Mouse (Mus musculus) layer of hippocampus, postnatal 36 days (tissue): ENCODE data around the gene Rhbdd1. TPM values are rescaled to one million over a fixed set of nuclear protein-coding genes. Genes with fewer than 3 reads are reported as not detected.

ENCODE experiments used
- DNase-seq, 2 experiments: peaks; one replicate each; pipeline ENCODE4 v3.0.0; 2022
- total RNA-seq, 2 experiments: library from RNA; stranded (reverse); gene quantifications; 2 replicates each; pipeline ENCODE4 v1.2.3; 2021

Gene Rhbdd1
- 1 to 10 TPM; 7.7 to 7.8 TPM for total RNA-seq

DNA sequence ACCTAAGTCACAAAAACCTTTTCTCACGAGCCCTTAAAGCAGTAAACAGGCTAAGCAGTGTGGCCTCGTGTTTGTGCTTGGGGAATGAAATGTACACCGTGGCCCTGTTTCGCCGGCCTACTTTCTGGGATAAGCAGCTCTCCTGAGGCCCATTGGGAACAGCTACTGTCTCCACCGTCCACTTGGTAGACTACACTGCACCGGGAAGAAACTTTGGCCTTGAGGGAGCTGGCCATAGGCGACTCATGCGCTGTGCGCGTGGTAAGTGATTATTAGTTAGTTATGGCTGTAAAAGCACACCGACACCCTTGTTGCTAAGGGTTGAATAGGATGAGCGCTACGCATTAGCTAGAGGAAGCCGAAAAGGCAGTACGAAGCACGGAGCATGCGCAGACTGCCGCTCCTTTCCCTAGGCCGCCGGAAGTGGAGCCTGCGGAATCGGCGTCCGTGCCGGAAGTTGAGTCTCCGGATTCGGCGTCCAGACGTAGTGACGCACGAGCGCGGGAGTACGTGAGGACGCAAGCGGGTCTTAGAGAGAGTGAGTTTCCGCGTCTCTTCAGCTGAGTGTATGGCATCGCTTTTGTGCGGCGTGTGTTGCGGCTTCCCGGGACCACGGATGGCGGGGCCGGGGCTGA is at the start of gene Rhbdd1:
Rhbdd1 (plus strand) TSS at position 342 of the 635 bp plus-strand sequence.
- DNase-seq: peak; percentile 97

- no peak for DNase-seq
Observed at GRCm38 (mm10) chr1:82267547-82267946, 48.7 kb upstream of the Rhbdd1 start.

DNA sequence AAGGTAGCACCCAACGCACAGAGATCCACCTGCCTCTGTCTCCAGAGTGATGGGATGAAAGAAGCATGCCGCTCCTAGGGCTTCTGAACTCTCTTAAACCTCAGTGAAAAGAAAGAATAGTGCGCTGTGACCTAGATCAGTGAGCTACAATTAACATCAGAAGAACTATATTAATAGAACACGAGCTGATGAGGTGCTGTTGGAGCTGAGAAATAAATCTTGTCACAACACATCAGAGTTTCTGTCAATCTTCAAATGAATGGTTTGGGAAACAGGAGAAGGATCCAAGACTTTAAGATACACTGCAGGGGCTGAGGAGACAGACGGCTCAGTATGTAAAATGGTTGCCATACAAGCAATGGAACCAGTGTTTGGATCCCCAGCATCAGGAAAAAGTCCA is 44.0 kb upstream of the Rhbdd1 start:
- DNase-seq: no peak

DNA sequence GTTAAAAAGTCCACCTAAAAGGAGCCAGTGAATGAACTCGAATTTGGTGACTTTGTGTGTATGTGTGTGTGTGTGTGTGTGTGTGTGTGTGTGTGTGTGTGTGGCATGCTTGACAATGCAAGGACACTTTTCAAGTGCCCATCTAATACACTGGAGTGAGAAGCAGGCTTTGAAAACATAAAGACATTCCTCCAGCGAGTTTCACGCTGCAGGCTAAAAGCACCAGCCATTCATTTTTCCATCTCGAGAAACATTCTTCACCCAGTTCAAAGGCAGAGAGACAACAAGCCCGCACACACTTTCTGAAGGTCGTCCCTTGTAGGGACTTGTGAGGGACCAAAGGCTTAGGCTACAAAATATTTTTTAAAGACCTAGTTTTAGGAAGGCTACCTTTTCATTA is 42.7 kb upstream of the Rhbdd1 start:
- no peak for DNase-seq

DNA sequence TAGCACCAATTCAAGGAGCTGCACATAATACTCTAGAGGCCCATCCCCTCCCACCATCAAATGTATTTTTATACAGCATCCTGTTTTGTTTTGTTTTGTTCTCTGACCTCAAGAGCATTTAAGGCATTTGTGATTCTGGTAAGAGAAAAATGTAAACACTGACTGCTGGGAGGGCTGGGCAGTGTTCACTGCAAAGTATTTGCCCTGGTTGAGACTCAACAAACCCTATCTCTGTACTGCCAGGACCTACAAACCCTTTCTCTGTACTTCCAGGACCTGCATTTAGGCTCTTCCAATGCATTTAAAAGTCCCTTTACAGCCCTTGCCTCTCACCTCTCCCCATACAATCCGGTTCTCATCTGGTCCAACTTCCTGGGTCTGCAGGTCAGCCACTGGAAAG is 41.9 kb upstream of the Rhbdd1 start:
- no peak for DNase-seq

GRCm38 (mm10) chr1:82279768-82280167 is 36.5 kb upstream of the Rhbdd1 start:
- DNase-seq: no peak

- DNase-seq: no peak
Observed at GRCm38 (mm10) chr1:82281823-82282222, 34.4 kb upstream of the Rhbdd1 start.

GRCm38 (mm10) chr1:82282992-82283611 is 33.1 kb upstream of the Rhbdd1 start:
- peak; percentile 86 to 89 for DNase-seq

DNA sequence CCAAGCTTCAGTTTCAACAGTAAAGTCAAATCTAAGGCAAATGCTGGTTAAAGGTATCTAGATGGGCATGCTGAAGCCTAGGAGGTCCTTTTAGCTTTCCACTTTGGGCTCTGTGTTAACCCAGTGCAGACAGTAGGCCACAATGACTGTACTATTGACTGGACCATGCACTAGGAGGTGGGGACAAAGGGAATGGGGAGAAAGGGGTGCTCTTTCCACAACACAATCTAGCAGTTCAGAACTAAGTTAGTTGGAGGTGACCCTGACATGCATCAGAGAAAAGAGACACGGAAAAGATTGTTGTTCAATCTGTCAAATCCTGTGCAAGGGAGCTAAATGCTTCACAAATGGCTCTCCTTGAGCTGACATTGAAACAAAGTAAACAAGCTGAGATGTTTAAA is 32.4 kb upstream of the Rhbdd1 start:
- peak in 1 of 2 experiments; percentile 24 for DNase-seq

- no peak for DNase-seq
Observed at GRCm38 (mm10) chr1:82284403-82284802, 31.8 kb upstream of the Rhbdd1 start.

DNA sequence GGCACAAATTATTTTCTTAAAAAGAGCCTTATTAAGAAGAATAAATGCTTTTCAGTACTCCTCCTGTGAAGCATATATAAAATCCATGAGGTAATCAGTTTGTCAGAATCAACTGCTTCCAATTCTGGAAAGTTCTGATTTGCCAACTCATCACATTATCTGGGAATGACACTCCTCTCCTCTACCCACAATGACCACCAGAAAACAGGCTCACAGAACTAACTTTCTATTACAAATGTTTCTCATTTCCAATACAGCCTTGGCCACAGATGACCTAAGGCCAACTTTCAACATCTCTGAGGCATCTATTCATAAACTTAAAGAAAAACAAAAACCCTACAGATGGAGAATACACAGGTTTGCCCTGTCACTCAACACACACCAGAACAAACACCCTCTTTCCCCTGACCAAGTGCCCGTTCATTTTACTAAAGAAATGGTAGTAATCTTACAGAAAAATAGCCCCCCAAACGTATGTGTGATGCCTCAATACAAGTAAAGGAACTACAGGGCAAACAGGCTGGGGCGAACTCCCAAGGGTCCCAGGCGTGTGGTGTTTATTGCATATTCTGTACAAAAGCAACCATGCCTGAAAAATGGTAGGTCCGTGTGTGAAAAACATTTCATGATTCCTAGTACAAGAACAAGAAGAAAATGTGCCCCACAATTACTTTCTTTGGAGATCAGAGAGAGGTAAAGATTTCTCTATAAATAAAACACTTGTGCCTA is 30.6 kb upstream of the Rhbdd1 start:
- no peak for DNase-seq

GRCm38 (mm10) chr1:82286190-82287051 is 29.8 kb upstream of the Rhbdd1 start:
- no peak for DNase-seq

GRCm38 (mm10) chr1:82287052-82287775 is 29.0 kb upstream of the Rhbdd1 start:
- DNase-seq: peak; percentile 23 to 35

GRCm38 (mm10) chr1:82287776-82288325 is 28.4 kb upstream of the Rhbdd1 start:
- DNase-seq: peak in 1 of 2 experiments; percentile 32

DNA sequence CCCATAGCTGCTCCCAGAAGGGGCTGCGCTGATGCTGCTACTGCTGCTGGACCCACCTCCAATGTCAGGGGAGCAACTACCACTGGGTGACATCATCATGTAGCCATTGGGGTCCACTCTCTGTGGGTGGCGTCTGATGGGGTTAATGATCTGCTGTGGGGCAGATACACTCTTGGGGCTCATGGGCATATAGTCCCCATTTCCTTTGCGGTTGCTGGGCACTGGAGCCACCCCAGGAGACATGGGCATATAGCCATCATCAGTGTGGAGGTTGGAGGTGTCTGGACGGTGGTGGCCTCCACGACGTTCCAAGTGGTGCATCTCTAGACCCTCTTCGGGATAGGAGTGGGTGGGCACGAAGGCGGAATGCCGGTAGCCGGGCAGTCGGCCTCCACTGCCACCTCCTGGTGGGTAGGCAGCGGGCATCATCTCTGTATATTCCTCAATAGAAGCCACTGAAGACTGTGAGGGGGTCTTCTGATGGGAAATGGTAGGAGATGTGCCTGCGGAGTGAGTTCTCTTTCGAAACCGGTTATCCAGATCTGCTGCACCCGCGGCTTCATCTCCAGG is 27.7 kb upstream of the Rhbdd1 start:
- peak; percentile 36 to 50 for DNase-seq

GRCm38 (mm10) chr1:82289116-82289989 is 26.9 kb upstream of the Rhbdd1 start:
- DNase-seq: peak in 1 of 2 experiments; percentile 25

- DNase-seq: peak; percentile 71 to 79
Observed at GRCm38 (mm10) chr1:82289990-82290681, 26.1 kb upstream of the Rhbdd1 start.

- peak; percentile 86 to 89 for DNase-seq
Observed at GRCm38 (mm10) chr1:82290723-82291150, 25.5 kb upstream of the Rhbdd1 start.

GRCm38 (mm10) chr1:82291151-82291797 is 25.0 kb upstream of the Rhbdd1 start, which contains the start of gene Irs1:
Gene Irs1 (minus strand): TSS chr1:82291416.
- peak; percentile 84 to 88 for DNase-seq
